Mouse (Mus musculus): ENCODE measurements at regions not wholly inside any gene's neighbourhood (a gene's known extent, or its start where the extent isn't known, plus 50 kb on each side); places are given as distances from the start of the nearest gene placed in this dataset.

- H3K27me3 ChIP-seq (ENCODE audit: control insufficient read depth, insufficient read depth, low read length), result no peaks in the 10 kb centered on the region
- no peak for TF ChIP-seq POLR2A (IDR thresholded peaks at IDR 0.05; ENCODE audit: low read depth, low read length)
- no peak for TF ChIP-seq CTCF (IDR thresholded peaks at IDR 0.05; ENCODE audit: extremely low read depth, insufficient read length, insufficient replicate concordance, low read depth, low read length)
- no peaks in the 10 kb centered on the region for H3K36me3 ChIP-seq (ENCODE audit: control insufficient read depth, insufficient read depth, low read length)
- WGBS, result 66% methylated on average over 7 of the region's 7 CpGs
- H3K4me3 ChIP-seq (ENCODE audit: low read depth, low read length), result no peak overlapping the region
- no peaks in the 10 kb centered on the region for H3K4me1 ChIP-seq (ENCODE audit: control insufficient read depth, insufficient read depth, insufficient read length, low read length)
- no peak overlapping the region for H3K27ac ChIP-seq (ENCODE audit: insufficient read depth, low read depth, low read length)
These were observed 102.0 kb downstream of the Fam168b start for GRCm38 (mm10) chr1:34740891-34741290.

- TF ChIP-seq CTCF (IDR thresholded peaks at IDR 0.05; ENCODE audit: extremely low read depth, insufficient read length, insufficient replicate concordance, low read depth, low read length) (no peak), POLR2A (IDR thresholded peaks at IDR 0.05; ENCODE audit: low read depth, low read length) (no peak)
- Histone ChIP-seq H3K27me3 (ENCODE audit: control insufficient read depth, insufficient read depth, low read length) (no peaks in the 10 kb centered on the region), H3K4me3 (ENCODE audit: low read depth, low read length) (no peak overlapping the region), H3K36me3 (ENCODE audit: control insufficient read depth, insufficient read depth, low read length) (no peaks in the 10 kb centered on the region), H3K4me1 (ENCODE audit: control insufficient read depth, insufficient read depth, insufficient read length, low read length) (no peaks in the 10 kb centered on the region), H3K27ac (ENCODE audit: insufficient read depth, low read depth, low read length) (no peak overlapping the region)
- 71% methylated on average over 2 of the region's 2 CpGs for WGBS
These were observed 100.6 kb downstream of the Fam168b start for GRCm38 (mm10) chr1:34742234-34742633.

- Histone ChIP-seq H3K27me3 (ENCODE audit: control insufficient read depth, insufficient read depth, low read length) (peaks cover 17% of the 10 kb centered on the region), H3K4me3 (ENCODE audit: low read depth, low read length) (no peak overlapping the region)
These were observed 97.0 kb downstream of the Fam168b start for GRCm38 (mm10) chr1:34745881-34746280.

GRCm38 (mm10) chr1:34749161-34750040 is 93.5 kb downstream of the Fam168b start:
- H3K27ac ChIP-seq (ENCODE audit: insufficient read depth, low read depth, low read length), result no peak overlapping the region
- no peaks in the 10 kb centered on the region for H3K4me1 ChIP-seq (ENCODE audit: control insufficient read depth, insufficient read depth, insufficient read length, low read length)
- WGBS, result 9% methylated on average over 14 of the region's 14 CpGs
- H3K36me3 ChIP-seq (ENCODE audit: control insufficient read depth, insufficient read depth, low read length), result no peaks in the 10 kb centered on the region
- H3K27me3 ChIP-seq (ENCODE audit: control insufficient read depth, insufficient read depth, low read length), result peaks cover 32% of the 10 kb centered on the region
- no peak overlapping the region for H3K4me3 ChIP-seq (ENCODE audit: low read depth, low read length)
- no peak for TF ChIP-seq POLR2A (IDR thresholded peaks at IDR 0.05; ENCODE audit: low read depth, low read length)
- no peak for TF ChIP-seq CTCF (IDR thresholded peaks at IDR 0.05; ENCODE audit: extremely low read depth, insufficient read length, insufficient replicate concordance, low read depth, low read length)

More at GRCm38 (mm10) chr1:34745881-34746280, 97.0 kb downstream of the Fam168b start:
- no peaks in the 10 kb centered on the region for H3K4me1 ChIP-seq (ENCODE audit: control insufficient read depth, insufficient read depth, insufficient read length, low read length)
- no peak overlapping the region for H3K27ac ChIP-seq (ENCODE audit: insufficient read depth, low read depth, low read length)
- WGBS, result 48% methylated on average over 6 of the region's 6 CpGs
- TF ChIP-seq CTCF (IDR thresholded peaks at IDR 0.05; ENCODE audit: extremely low read depth, insufficient read length, insufficient replicate concordance, low read depth, low read length) (no peak), POLR2A (IDR thresholded peaks at IDR 0.05; ENCODE audit: low read depth, low read length) (no peak)
- no peaks in the 10 kb centered on the region for H3K36me3 ChIP-seq (ENCODE audit: control insufficient read depth, insufficient read depth, low read length)

- H3K4me3 ChIP-seq (ENCODE audit: low read depth, low read length), result peak overlapping the region; percentile 47
- no peaks in the 10 kb centered on the region for H3K4me1 ChIP-seq (ENCODE audit: control insufficient read depth, insufficient read depth, insufficient read length, low read length)
- peaks cover 32% of the 10 kb centered on the region for H3K27me3 ChIP-seq (ENCODE audit: control insufficient read depth, insufficient read depth, low read length)
- no peaks in the 10 kb centered on the region for H3K36me3 ChIP-seq (ENCODE audit: control insufficient read depth, insufficient read depth, low read length)
- no peak for TF ChIP-seq CTCF (IDR thresholded peaks at IDR 0.05; ENCODE audit: extremely low read depth, insufficient read length, insufficient replicate concordance, low read depth, low read length)
- no peak for TF ChIP-seq POLR2A (IDR thresholded peaks at IDR 0.05; ENCODE audit: low read depth, low read length)
- no peak overlapping the region for H3K27ac ChIP-seq (ENCODE audit: insufficient read depth, low read depth, low read length)
- 2% methylated on average over 108 of the region's 108 CpGs for WGBS
These were observed 92.5 kb downstream of the Fam168b start for GRCm38 (mm10) chr1:34750061-34751054.

- TF ChIP-seq POLR2A (IDR thresholded peaks at IDR 0.05; ENCODE audit: low read depth, low read length), result no peak
- TF ChIP-seq CTCF (IDR thresholded peaks at IDR 0.05; ENCODE audit: extremely low read depth, insufficient read length, insufficient replicate concordance, low read depth, low read length), result no peak
- H3K27ac ChIP-seq (ENCODE audit: insufficient read depth, low read depth, low read length), result no peak overlapping the region
- H3K4me3 ChIP-seq (ENCODE audit: low read depth, low read length), result no peak overlapping the region
- 8% methylated on average over 6 of the region's 6 CpGs for WGBS
- H3K4me1 ChIP-seq (ENCODE audit: control insufficient read depth, insufficient read depth, insufficient read length, low read length), result no peaks in the 10 kb centered on the region
- H3K36me3 ChIP-seq (ENCODE audit: control insufficient read depth, insufficient read depth, low read length), result no peaks in the 10 kb centered on the region
- peaks cover 32% of the 10 kb centered on the region for H3K27me3 ChIP-seq (ENCODE audit: control insufficient read depth, insufficient read depth, low read length)
These were observed 91.7 kb downstream of the Fam168b start for GRCm38 (mm10) chr1:34751128-34751527.

All from small intestine, adult 2 months (tissue).